Mouse (Mus musculus): Measurements from ENCODE around the gene Wwox.

- TF ChIP-seq CTCF (IDR thresholded peaks at IDR 0.05; ENCODE audit: low read depth, low read length) = no peak
- no peak for TF ChIP-seq POLR2A (IDR thresholded peaks at IDR 0.05; ENCODE audit: borderline replicate concordance, low read depth, low read length)
Measured at GRCm38 (mm10) chr8:114875161-114875560, 435.7 kb downstream of the Wwox start.
